Mouse (Mus musculus): ENCODE results near the gene Vmn1r83. TPM values are rescaled to one million over a fixed set of nuclear protein-coding genes. Genes with fewer than 3 reads are reported as not detected.

The Vmn1r83 gene
- total and polyA plus RNA-seq, 3 experiments, result not detected

GRCm38 (mm10) chr7:12300130-12300529 lies 29.2 kb downstream of the Vmn1r83 start, which contains the start of gene Vmn1r82:
Gene Vmn1r82 (plus strand): TSS chr7:12300430.
- TF ChIP-seq ZMIZ1 (IDR thresholded peaks at IDR 0.05; ENCODE audit: low read depth, low read length), result no peak
- no peak for TF ChIP-seq POLR2AphosphoS2 (IDR thresholded peaks at IDR 0.05; ENCODE audit: low read length)
- no peak for TF ChIP-seq RAD21 (IDR thresholded peaks at IDR 0.05; ENCODE audit: low read depth, low read length)
- no peak for TF ChIP-seq UBTF (IDR thresholded peaks at IDR 0.05; ENCODE audit: borderline replicate concordance, insufficient read depth, low read depth, low read length)
- no peak for TF ChIP-seq GABPA (IDR thresholded peaks at IDR 0.05; ENCODE audit: low read depth, low read length)
- TF ChIP-seq RCOR1 (IDR thresholded peaks at IDR 0.05; ENCODE audit: low read depth, low read length), result no peak
- TF ChIP-seq MAFK (IDR thresholded peaks at IDR 0.05; ENCODE audit: borderline replicate concordance, low read depth, low read length), result no peak
- no peak for TF ChIP-seq USF2 (IDR thresholded peaks at IDR 0.05; ENCODE audit: borderline replicate concordance in 1 of 2, insufficient read depth in 1 of 2, low read depth in 1 of 2, low read length in 2 of 2)
- TF ChIP-seq CHD1 (IDR thresholded peaks at IDR 0.05; ENCODE audit: low read depth, low read length), result no peak
- no peak for TF ChIP-seq ZC3H11A (IDR thresholded peaks at IDR 0.05; ENCODE audit: low read depth, low read length)
- TF ChIP-seq ELF1 (IDR thresholded peaks at IDR 0.05; ENCODE audit: low read depth, low read length), result no peak
- no peak for TF ChIP-seq HCFC1 (IDR thresholded peaks at IDR 0.05; ENCODE audit: low read depth, low read length)
- no peak for TF ChIP-seq ZNF384 (IDR thresholded peaks at IDR 0.05; ENCODE audit: low read depth, low read length)
- no peak for TF ChIP-seq NRF1 (IDR thresholded peaks at IDR 0.05; ENCODE audit: insufficient read depth, low read depth, low read length, poor library complexity, severe bottlenecking)
- no peak for TF ChIP-seq MYC (IDR thresholded peaks at IDR 0.05; ENCODE audit: low read depth, low read length)
- no peak for TF ChIP-seq TBP (IDR thresholded peaks at IDR 0.05; ENCODE audit: low read depth, low read length)
- TF ChIP-seq MXI1 (IDR thresholded peaks at IDR 0.05; ENCODE audit: low read depth, low read length), result no peak
- Histone ChIP-seq H3K36me3 (ENCODE audit: control insufficient read depth in 1 of 2, insufficient read depth in 2 of 2, low read length in 2 of 2) (no peaks in the 10 kb centered on the region), H3K79me2 (ENCODE audit: control insufficient read depth, insufficient read depth, low read length, poor library complexity) (no peaks in the 10 kb centered on the region), H3K9ac (ENCODE audit: control insufficient read depth, low read depth, low read length, poor library complexity, severe bottlenecking) (no peak within 1 kb of the TSS), H3K27me3 (ENCODE audit: control insufficient read depth in 1 of 2, insufficient read depth in 2 of 2, low read length in 2 of 2) (no peaks in the 10 kb centered on the region), H3K27ac (ENCODE audit: control insufficient read depth, low read depth, low read length) (no peak within 1 kb of the TSS), H3K4me3 (ENCODE audit: control insufficient read depth in 1 of 2, insufficient read depth in 1 of 2, low read depth in 2 of 2, low read length in 2 of 2) (no peak within 1 kb of the TSS), H3K9me3 (replicated peaks; ENCODE audit: insufficient read depth, low read length) (no peaks in the 10 kb centered on the region), H3K4me1 (ENCODE audit: control insufficient read depth in 1 of 2, insufficient read depth in 2 of 2, low read length in 2 of 2) (no peaks in the 10 kb centered on the region)
- DNase-seq (ENCODE audit: low read depth, low spot score), result no peak

Other genes with a start within 250 kb of the Vmn1r83 start
- not detected in 2 replicates for gene Vmn1r78, start 179.2 kb downstream of the Vmn1r83 start, total RNA-seq (2012; rRNA removed)
- not detected for gene Vmn1r78, start 179.2 kb downstream of the Vmn1r83 start, polyA plus RNA-seq (2012; ENCODE audit: insufficient read depth in 1 of 2, insufficient read length in 2 of 2, low read depth in 1 of 2, low replicate concordance in 2 of 2, missing spikeins in 1 of 2)
- gene Vmn1r79, start 158.2 kb downstream of the Vmn1r83 start, total RNA-seq (2012; rRNA removed), result not detected in 2 replicates
- gene Vmn1r79, start 158.2 kb downstream of the Vmn1r83 start, polyA plus RNA-seq (2012; ENCODE audit: insufficient read depth in 1 of 2, insufficient read length in 2 of 2, low read depth in 1 of 2, low replicate concordance in 2 of 2, missing spikeins in 1 of 2), result not detected
- not detected in 2 replicates for gene Vmn1r80, start 140.2 kb downstream of the Vmn1r83 start, total RNA-seq (2012; rRNA removed)
- not detected for gene Vmn1r80, start 140.2 kb downstream of the Vmn1r83 start, polyA plus RNA-seq (2012; ENCODE audit: insufficient read depth in 1 of 2, insufficient read length in 2 of 2, low read depth in 1 of 2, low replicate concordance in 2 of 2, missing spikeins in 1 of 2)
- not detected in 2 replicates for gene Vmn1r81, start 61.2 kb downstream of the Vmn1r83 start, total RNA-seq (2012; rRNA removed)
- gene Vmn1r81, start 61.2 kb downstream of the Vmn1r83 start, polyA plus RNA-seq (2012; ENCODE audit: insufficient read depth in 1 of 2, insufficient read length in 2 of 2, low read depth in 1 of 2, low replicate concordance in 2 of 2, missing spikeins in 1 of 2), result not detected
- not detected in 2 replicates for gene Vmn1r82, start 29.1 kb downstream of the Vmn1r83 start, total RNA-seq (2012; rRNA removed)
- not detected for gene Vmn1r82, start 29.1 kb downstream of the Vmn1r83 start, polyA plus RNA-seq (2012; ENCODE audit: insufficient read depth in 1 of 2, insufficient read length in 2 of 2, low read depth in 1 of 2, low replicate concordance in 2 of 2, missing spikeins in 1 of 2)
- not detected in 2 replicates for gene Vmn1r84, start 39.8 kb upstream of the Vmn1r83 start, total RNA-seq (2012; rRNA removed)
- not detected for gene Vmn1r84, start 39.8 kb upstream of the Vmn1r83 start, polyA plus RNA-seq (2012; ENCODE audit: insufficient read depth in 1 of 2, insufficient read length in 2 of 2, low read depth in 1 of 2, low replicate concordance in 2 of 2, missing spikeins in 1 of 2)
- not detected in 2 replicates for gene Zfp551, start 93.3 kb upstream of the Vmn1r83 start, total RNA-seq (2012; rRNA removed)
- not detected for gene Zfp551, start 93.3 kb upstream of the Vmn1r83 start, polyA plus RNA-seq (2012; ENCODE audit: insufficient read depth in 1 of 2, insufficient read length in 2 of 2, low read depth in 1 of 2, low replicate concordance in 2 of 2, missing spikeins in 1 of 2)
- 3.0 and 3.1 TPM in 2 replicates for gene Zfp606, start 148.8 kb upstream of the Vmn1r83 start, total RNA-seq (2012; rRNA removed)
- 1 to 10 TPM in 1 of 2 experiments, not detected in 1; 2.5 TPM for gene Zfp606, start 148.8 kb upstream of the Vmn1r83 start, polyA plus RNA-seq (2012; ENCODE audit: insufficient read depth in 1 of 2, insufficient read length in 2 of 2, low read depth in 1 of 2, low replicate concordance in 2 of 2, missing spikeins in 1 of 2)
- not detected in 2 replicates for gene 2900092C05Rik, start 183.0 kb upstream of the Vmn1r83 start, total RNA-seq (2012; rRNA removed)
- gene 2900092C05Rik, start 183.0 kb upstream of the Vmn1r83 start, polyA plus RNA-seq (2012; ENCODE audit: insufficient read depth in 1 of 2, insufficient read length in 2 of 2, low read depth in 1 of 2, low replicate concordance in 2 of 2, missing spikeins in 1 of 2), result not detected